Mouse (Mus musculus) midbrain, postnatal 0 days (tissue): ENCODE results near the gene Lhx6. TPM values are rescaled to one million over a fixed set of nuclear protein-coding genes. Genes with fewer than 3 reads are reported as not detected.

ENCODE experiments used
- ATAC-seq: fragments of 200-750 bp; cut with Nextera tagmentation; 2 replicates; pipeline ENCODE4 v1.8.0; 2017; ENCODE audit warnings: moderate number of reproducible peaks, mild to moderate bottlenecking, moderate TSS enrichment, moderate library complexity; ENCODE audit not compliant: low FRiP score
- DNase-seq: peaks from one replicate; pipeline ENCODE4 v3.0.0-alpha.2; 2015; ENCODE audit warnings: low spot score
- H3K27ac ChIP-seq: fragments of 300-500 bp; sonication (generic); 2 replicates; pipeline ENCODE4 v1.5.1; 2014; ENCODE audit warnings: low read depth, mild to moderate bottlenecking, low read length, mixed read lengths
- H3K27me3 ChIP-seq: fragments of 300-500 bp; sonication (generic); 2 replicates; pipeline ENCODE4 v1.6.1; 2014; ENCODE audit warnings: low read length, control low read depth, mixed read lengths; ENCODE audit not compliant: insufficient read depth
- H3K36me3 ChIP-seq: fragments of 300-500 bp; sonication (generic); 2 replicates; pipeline ENCODE4 v1.6.1; 2014; ENCODE audit warnings: low read length, control low read depth, mixed read lengths; ENCODE audit not compliant: insufficient read depth
- H3K4me1 ChIP-seq: fragments of 300-500 bp; sonication (generic); 2 replicates; pipeline ENCODE4 v1.6.1; 2014; ENCODE audit warnings: mild to moderate bottlenecking, control low read depth, antibody characterized with exemption, low read length, mixed read lengths; ENCODE audit not compliant: insufficient read depth
- H3K4me2 ChIP-seq: fragments of 300-500 bp; sonication (generic); 2 replicates; pipeline ENCODE4 v1.6.1; 2014; ENCODE audit warnings: low read depth, mild to moderate bottlenecking, low read length, mixed read lengths; ENCODE audit not compliant: poor library complexity, severe bottlenecking
- H3K4me3 ChIP-seq: fragments of 300-500 bp; sonication (generic); 2 replicates; pipeline ENCODE4 v1.5.1; 2014; ENCODE audit warnings: low read depth, mild to moderate bottlenecking, low read length, moderate library complexity
- H3K9ac ChIP-seq: fragments of 300-500 bp; sonication (generic); replicated peaks from 2 replicates; pipeline ENCODE4 v1.6.1; 2014; ENCODE audit warnings: mild to moderate bottlenecking, low read length, moderate library complexity, mixed read lengths; ENCODE audit not compliant: poor library complexity, severe bottlenecking
- H3K9me3 ChIP-seq: fragments of 300-500 bp; sonication (generic); 2 replicates; pipeline ENCODE4 v1.6.1; 2016; ENCODE audit warnings: low read length, control low read depth
- CTCF ChIP-seq: IDR thresholded peaks from 2 replicates; pipeline ENCODE4 v1.5.1; 2016; ENCODE audit warnings: antibody characterized with exemption, mild to moderate bottlenecking
- WGBS: fragments of 180-500 bp; shearing (Covaris S2); extraction: QIAGEN DNeasy Blood & Tissue Kit; methylation state at CpG from one replicate; pipeline ENCODE4 v1.1.7; 2014; 5-methylcytosine and 5-hydroxymethylcytosine counted together
- polyA plus RNA-seq: library from polyadenylated mRNA; unstranded; fragments of >200 nt; fragmentation: Nextera tagmentation; extraction: Ambion mirVana; gene quantifications from 2 replicates; pipeline ENCODE4 v1.2.1, GENCODE M21; 2015
- total RNA-seq: library from RNA; depleted of rRNA; stranded (reverse); fragments of >200 nt; gene quantifications from 2 replicates; pipeline ENCODE4 v1.2.3, GENCODE M21; 2014

Lhx6 gene
- total and polyA plus RNA-seq, 2 experiments from 2014 or later = 0.60 to 2.5 TPM

GRCm38 (mm10) chr2:36090853-36091741 lies 14.1 kb downstream of the Lhx6 start:
- no peak overlapping the region for H3K27ac ChIP-seq
- DNase-seq = no peak
- H3K9ac ChIP-seq = no peak overlapping the region

GRCm38 (mm10) chr2:36089190-36089589 lies 16.0 kb downstream of the Lhx6 start:
- H3K9ac ChIP-seq = no peak overlapping the region
- peaks cover 4% of the 10 kb centered on the region; the same call in 1 of the 2 replicates for H3K4me1 ChIP-seq
- ATAC-seq (no peak), DNase-seq (no peak)
- no peaks in the 10 kb centered on the region for H3K36me3 ChIP-seq
- TF ChIP-seq CTCF = no peak
- H3K4me2 ChIP-seq = no peak overlapping the region
- H3K4me3 ChIP-seq = no peak overlapping the region
- H3K9me3 ChIP-seq = no peaks in the 10 kb centered on the region
- H3K27ac ChIP-seq = no peak overlapping the region
- H3K27me3 ChIP-seq = peaks cover 50% of the 10 kb centered on the region
- 34% methylated on average over 3 of the region's 3 CpGs for WGBS

More at GRCm38 (mm10) chr2:36090853-36091741, 14.1 kb downstream of the Lhx6 start:
- peak; percentile 58 for ATAC-seq
- H3K4me3 ChIP-seq = peak overlapping the region; percentile 43
- H3K9me3 ChIP-seq = no peaks in the 10 kb centered on the region
- 2% methylated on average over 70 of the region's 70 CpGs for WGBS
- H3K4me1 ChIP-seq = peaks cover 4% of the 10 kb centered on the region; the same call in 1 of the 2 replicates
- peaks cover 68% of the 10 kb centered on the region for H3K27me3 ChIP-seq
- TF ChIP-seq CTCF = no peak
- peak overlapping the region; percentile 74 for H3K4me2 ChIP-seq
- H3K36me3 ChIP-seq = no peaks in the 10 kb centered on the region

DNA sequence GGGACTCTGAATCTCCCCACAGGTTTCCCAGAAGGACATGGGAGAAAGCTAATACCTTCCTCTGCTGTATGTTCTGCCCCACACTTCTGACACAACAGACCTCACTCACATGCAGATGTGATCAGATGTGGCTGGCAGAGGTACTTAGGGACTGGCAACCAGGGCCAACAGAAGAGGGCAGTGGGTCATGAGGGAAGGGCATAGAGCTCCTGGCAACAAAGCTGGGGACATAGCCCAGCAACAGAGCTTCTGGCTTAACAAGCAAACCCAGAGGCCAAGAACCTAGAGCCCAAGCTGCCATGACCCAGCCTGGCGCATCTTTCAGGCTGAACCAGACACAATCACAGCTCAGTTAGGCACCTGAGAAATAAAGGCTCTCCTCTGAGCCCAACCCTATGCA lies 20.2 kb downstream of the Lhx6 start:
- Histone ChIP-seq H3K4me3 (no peak overlapping the region), H3K27me3 (peaks cover 22% of the 10 kb centered on the region), H3K9me3 (no peaks in the 10 kb centered on the region), H3K36me3 (no peaks in the 10 kb centered on the region), H3K4me1 (no peaks in the 10 kb centered on the region), H3K27ac (no peak overlapping the region), H3K9ac (no peak overlapping the region), H3K4me2 (no peak overlapping the region)
- 94% methylated on average over 1 of the region's 1 CpGs for WGBS
- TF ChIP-seq CTCF = no peak
- DNase-seq (no peak), ATAC-seq (no peak)

DNA sequence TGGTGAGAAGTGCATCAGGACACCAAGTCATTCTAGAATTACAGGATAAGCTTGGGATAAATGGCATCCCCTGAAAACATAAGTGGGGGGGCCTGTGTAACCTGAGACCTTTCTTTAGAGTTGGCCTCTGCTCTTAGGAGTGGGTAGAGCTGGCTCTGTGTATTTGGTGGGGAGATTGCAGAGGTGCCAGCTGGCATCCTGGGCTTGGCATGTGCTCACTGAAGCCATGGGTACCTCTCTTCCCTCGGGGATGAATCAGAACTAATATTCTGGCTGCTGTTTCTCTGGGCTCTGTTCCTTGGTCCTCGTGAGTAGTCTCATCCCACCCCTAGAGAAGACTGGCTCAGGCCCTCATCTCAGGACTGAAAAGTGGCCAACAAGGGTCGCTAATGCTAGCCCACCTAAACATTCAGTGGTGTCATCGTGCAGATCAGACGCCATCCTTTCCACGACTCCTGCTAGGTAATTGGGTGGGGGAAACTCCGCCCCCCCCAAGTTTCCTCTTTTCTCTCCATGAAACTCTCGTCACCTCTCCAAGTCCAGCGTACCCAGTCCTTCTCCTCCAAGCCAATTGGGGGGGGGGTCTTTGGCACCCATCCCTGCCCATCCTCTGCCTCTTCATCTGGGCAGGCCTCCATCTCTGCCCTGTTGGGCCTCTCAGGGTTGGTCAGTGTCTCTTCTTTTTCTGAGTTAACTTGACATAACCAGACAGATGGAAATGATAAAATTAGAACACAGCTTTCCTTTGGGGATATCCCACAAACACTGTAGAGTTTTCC lies 22.2 kb downstream of the Lhx6 start:
- no peak for ATAC-seq
- Histone ChIP-seq H3K4me1 (no peaks in the 10 kb centered on the region), H3K27ac (no peak overlapping the region), H3K4me3 (no peak overlapping the region), H3K27me3 (peaks cover 6% of the 10 kb centered on the region; the same call in 1 of the 2 replicates), H3K9ac (no peak overlapping the region), H3K9me3 (no peaks in the 10 kb centered on the region), H3K36me3 (no peaks in the 10 kb centered on the region), H3K4me2 (no peak overlapping the region)
- DNase-seq = no peak
- TF ChIP-seq CTCF = no peak
- WGBS = 80% methylated on average over 9 of the region's 9 CpGs

DNA sequence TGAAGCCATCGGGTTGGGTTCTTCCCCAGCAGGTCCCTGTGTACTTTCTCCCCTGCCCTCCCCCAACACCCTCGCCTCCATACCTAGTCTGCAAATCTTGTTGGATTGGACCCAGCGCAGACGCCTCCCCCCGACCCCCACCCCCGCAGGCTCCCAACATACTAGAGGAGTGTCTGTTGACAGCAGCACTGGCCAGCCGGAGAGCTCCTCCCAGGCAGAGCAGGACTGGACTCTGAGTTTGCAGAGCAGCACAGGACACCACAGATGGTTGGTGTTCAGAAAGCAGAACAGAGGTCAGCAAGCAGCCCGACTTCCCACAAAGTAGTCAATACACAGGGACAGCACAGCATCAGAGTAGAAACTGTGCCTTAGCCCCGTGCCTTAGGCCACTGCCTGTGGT lies 23.8 kb downstream of the Lhx6 start:
- Histone ChIP-seq H3K36me3 (no peaks in the 10 kb centered on the region), H3K4me3 (no peak overlapping the region), H3K27ac (no peak overlapping the region), H3K9ac (no peak overlapping the region), H3K4me2 (no peak overlapping the region), H3K27me3 (no peaks in the 10 kb centered on the region; the same call in 1 of the 2 replicates), H3K4me1 (no peaks in the 10 kb centered on the region), H3K9me3 (no peaks in the 10 kb centered on the region)
- ATAC-seq (no peak), DNase-seq (no peak)
- WGBS = 36% methylated on average over 9 of the region's 9 CpGs
- TF ChIP-seq CTCF = no peak
